1 mouse cellular context compared by ENCODE assay signal in the genomic region with DNA sequence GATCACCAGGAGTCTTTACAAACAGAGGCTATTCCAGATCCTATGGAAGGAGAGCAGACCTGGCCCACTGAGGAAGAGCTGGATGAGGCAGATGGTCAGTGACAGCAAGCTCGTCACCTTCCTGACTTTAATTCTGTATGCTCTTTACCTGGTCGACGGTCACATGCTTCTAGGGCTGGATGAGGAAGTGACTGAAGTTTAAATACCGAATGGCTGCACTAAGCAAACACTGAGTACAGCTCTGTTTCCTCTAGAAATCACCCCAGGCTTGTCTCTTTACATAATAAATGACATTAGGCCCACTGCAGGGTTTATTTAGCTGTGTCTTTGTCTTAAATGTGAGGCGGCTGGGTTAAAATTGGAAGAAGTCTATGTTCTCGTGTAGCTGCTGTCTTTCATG.
TF ChIP-seq lines count a peak whose summit lies in the region.

No protein-coding gene starts in this region.

TF ChIP-seq in CH12.LX, 34 proteins besides CTCF, POLR2A, EP300 and RAD21:
- TF ChIP-seq MEF2A (IDR thresholded peaks at IDR 0.05; ENCODE audit: borderline replicate concordance, low read depth, low read length) (no peak), TCF12 (IDR thresholded peaks at IDR 0.05; ENCODE audit: low read depth, low read length) (no peak), KAT2A (IDR thresholded peaks at IDR 0.05; ENCODE audit: insufficient replicate concordance, low read length) (no peak), USF2 (conservative IDR thresholded peaks at IDR 0.05; ENCODE audit: low read depth, low read length) (no peak), CHD1 (IDR thresholded peaks at IDR 0.05; ENCODE audit: low read depth, low read length) (no peak), ETS1 (conservative IDR thresholded peaks at IDR 0.05; ENCODE audit: low read depth, low read length) (no peak), SMC3 (IDR thresholded peaks at IDR 0.05; ENCODE audit: low read depth, low read length) (no peak)
